Mouse (Mus musculus): Measurements from ENCODE around the gene Hemk1. TPM values are rescaled to one million over a fixed set of nuclear protein-coding genes. Genes with fewer than 3 reads are reported as not detected.

Gene Hemk1
- polyA plus RNA-seq, 1 experiment: 14.1 TPM

- H3K79me2 ChIP-seq (ENCODE audit: control insufficient read depth, insufficient read depth): no peaks in the 10 kb centered on the region
- no peak for TF ChIP-seq MYOG (IDR thresholded peaks at IDR 0.05; ENCODE audit: control insufficient read depth, extremely low read depth, insufficient read length)
- no peak for TF ChIP-seq CTCF (IDR thresholded peaks at IDR 0.05; ENCODE audit: control insufficient read depth, insufficient read depth, insufficient read length)
- no peak for TF ChIP-seq USF1 (IDR thresholded peaks at IDR 0.05; ENCODE audit: low read depth)
- no peak for TF ChIP-seq FOSL1 (IDR thresholded peaks at IDR 0.05; ENCODE audit: insufficient read depth, low read length, poor library complexity, severe bottlenecking)
- no peak for TF ChIP-seq MAX (IDR thresholded peaks at IDR 0.05)
- TF ChIP-seq MYOD1 (IDR thresholded peaks at IDR 0.05; ENCODE audit: control insufficient read depth, insufficient read length, low read depth): no peak
- TF ChIP-seq CEBPB (IDR thresholded peaks at IDR 0.05; ENCODE audit: low read depth): no peak
- no peak overlapping the region for H3ac ChIP-seq (ENCODE audit: control insufficient read depth, insufficient read length, low read depth)
- H3K36me3 ChIP-seq (ENCODE audit: control insufficient read depth, insufficient read depth): no peaks in the 10 kb centered on the region
- no peaks in the 10 kb centered on the region for H3K79me3 ChIP-seq (ENCODE audit: low read depth)
- peaks cover 75% of the 10 kb centered on the region for H3K27me3 ChIP-seq (ENCODE audit: control insufficient read depth, insufficient read depth, insufficient read length)
- H3K4me3 ChIP-seq (ENCODE audit: insufficient read depth, poor library complexity, severe bottlenecking): no peak overlapping the region
These were observed 11.2 kb upstream of the Hemk1 start for GRCm38 (mm10) chr9:107349321-107349720.

DNA sequence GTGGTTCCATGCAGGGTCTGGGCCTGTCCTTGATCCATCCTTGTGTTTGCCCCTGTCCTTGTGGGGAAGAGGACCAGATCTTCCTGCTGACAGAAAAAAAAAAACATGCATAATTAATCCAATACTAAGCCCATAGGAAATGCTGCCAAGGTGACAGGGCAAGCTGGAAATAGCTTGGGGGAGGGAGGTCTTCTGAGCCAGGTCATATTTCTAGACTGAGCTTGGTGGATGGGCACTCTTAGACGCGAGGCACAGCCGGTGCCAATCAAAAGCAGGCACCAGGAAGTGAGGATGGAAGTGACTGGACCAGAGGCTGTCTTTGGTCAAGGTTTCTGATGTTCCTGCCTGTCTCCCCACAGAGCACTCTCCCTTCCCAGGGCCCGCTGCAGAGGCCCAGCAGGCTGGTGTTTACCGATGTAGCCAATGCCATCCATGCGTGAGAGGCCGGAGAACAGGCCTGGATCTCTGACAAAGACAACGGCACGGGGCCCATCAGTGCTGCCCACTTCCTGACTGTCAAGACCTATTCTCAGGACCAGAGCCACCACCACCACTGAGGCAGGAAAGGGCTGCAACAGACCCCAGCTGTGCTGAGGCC, 9.5 kb upstream of the Hemk1 start:
- no peak overlapping the region for H3ac ChIP-seq (ENCODE audit: control insufficient read depth, insufficient read length, low read depth)
- no peaks in the 10 kb centered on the region for H3K79me2 ChIP-seq (ENCODE audit: control insufficient read depth, insufficient read depth)
- H3K27me3 ChIP-seq (ENCODE audit: control insufficient read depth, insufficient read depth, insufficient read length): peaks cover 76% of the 10 kb centered on the region
- no peak overlapping the region for H3K4me3 ChIP-seq (ENCODE audit: insufficient read depth, poor library complexity, severe bottlenecking)
- no peaks in the 10 kb centered on the region for H3K36me3 ChIP-seq (ENCODE audit: control insufficient read depth, insufficient read depth)
- no peak for TF ChIP-seq USF1 (IDR thresholded peaks at IDR 0.05; ENCODE audit: low read depth)
- no peak for TF ChIP-seq CTCF (IDR thresholded peaks at IDR 0.05; ENCODE audit: control insufficient read depth, insufficient read depth, insufficient read length)
- no peak for TF ChIP-seq MYOD1 (IDR thresholded peaks at IDR 0.05; ENCODE audit: control insufficient read depth, insufficient read length, low read depth)
- no peak for TF ChIP-seq MYOG (IDR thresholded peaks at IDR 0.05; ENCODE audit: control insufficient read depth, extremely low read depth, insufficient read length)
- TF ChIP-seq FOSL1 (IDR thresholded peaks at IDR 0.05; ENCODE audit: insufficient read depth, low read length, poor library complexity, severe bottlenecking): no peak
- no peak for TF ChIP-seq MAX (IDR thresholded peaks at IDR 0.05)
- no peak for TF ChIP-seq CEBPB (IDR thresholded peaks at IDR 0.05; ENCODE audit: low read depth)
- no peaks in the 10 kb centered on the region for H3K79me3 ChIP-seq (ENCODE audit: low read depth)

- TF ChIP-seq USF1 (IDR thresholded peaks at IDR 0.05; ENCODE audit: low read depth) (no peak), MYOG (IDR thresholded peaks at IDR 0.05; ENCODE audit: control insufficient read depth, extremely low read depth, insufficient read length) (no peak), FOSL1 (IDR thresholded peaks at IDR 0.05; ENCODE audit: insufficient read depth, low read length, poor library complexity, severe bottlenecking) (no peak), MAX (IDR thresholded peaks at IDR 0.05) (no peak), CEBPB (IDR thresholded peaks at IDR 0.05; ENCODE audit: low read depth) (no peak), MYOD1 (IDR thresholded peaks at IDR 0.05; ENCODE audit: control insufficient read depth, insufficient read length, low read depth) (no peak), CTCF (IDR thresholded peaks at IDR 0.05; ENCODE audit: control insufficient read depth, insufficient read depth, insufficient read length) (no peak)
These were observed 7.9 kb upstream of the Hemk1 start for GRCm38 (mm10) chr9:107346081-107346480.

DNA sequence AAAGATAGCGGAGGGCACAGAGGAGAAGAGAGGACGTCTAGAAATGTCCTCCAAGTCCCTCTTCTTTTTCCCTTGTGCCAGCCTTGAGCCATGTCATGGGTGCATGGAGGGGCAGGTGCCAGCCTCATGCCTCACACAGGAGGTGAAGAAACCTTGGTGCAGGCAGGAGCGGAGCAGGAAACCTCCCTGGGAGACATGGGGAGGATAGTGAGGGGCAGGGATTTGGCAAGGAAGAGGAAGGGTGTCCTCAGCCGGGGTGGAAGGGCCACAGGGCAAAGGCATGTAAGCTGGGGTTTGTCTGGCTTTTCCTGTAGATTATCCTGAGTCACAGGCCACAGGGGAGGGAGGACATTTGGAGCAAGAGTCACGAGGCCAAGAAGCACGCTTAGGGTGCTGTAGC, 5.9 kb upstream of the Hemk1 start:
- H3K4me3 ChIP-seq (ENCODE audit: insufficient read depth, poor library complexity, severe bottlenecking): no peak overlapping the region
- peaks cover 57% of the 10 kb centered on the region for H3K27me3 ChIP-seq (ENCODE audit: control insufficient read depth, insufficient read depth, insufficient read length)
- H3K36me3 ChIP-seq (ENCODE audit: control insufficient read depth, insufficient read depth): no peaks in the 10 kb centered on the region
- H3ac ChIP-seq (ENCODE audit: control insufficient read depth, insufficient read length, low read depth): no peak overlapping the region
- H3K79me3 ChIP-seq (ENCODE audit: low read depth): no peaks in the 10 kb centered on the region
- no peak for TF ChIP-seq MAX (IDR thresholded peaks at IDR 0.05)
- no peak for TF ChIP-seq MYOD1 (IDR thresholded peaks at IDR 0.05; ENCODE audit: control insufficient read depth, insufficient read length, low read depth)
- no peak for TF ChIP-seq USF1 (IDR thresholded peaks at IDR 0.05; ENCODE audit: low read depth)
- TF ChIP-seq CEBPB (IDR thresholded peaks at IDR 0.05; ENCODE audit: low read depth): no peak
- TF ChIP-seq CTCF (IDR thresholded peaks at IDR 0.05; ENCODE audit: control insufficient read depth, insufficient read depth, insufficient read length): no peak
- no peak for TF ChIP-seq FOSL1 (IDR thresholded peaks at IDR 0.05; ENCODE audit: insufficient read depth, low read length, poor library complexity, severe bottlenecking)
- no peak for TF ChIP-seq MYOG (IDR thresholded peaks at IDR 0.05; ENCODE audit: control insufficient read depth, extremely low read depth, insufficient read length)
- H3K79me2 ChIP-seq (ENCODE audit: control insufficient read depth, insufficient read depth): no peaks in the 10 kb centered on the region

More at GRCm38 (mm10) chr9:107346081-107346480, 7.9 kb upstream of the Hemk1 start:
- Histone ChIP-seq H3K79me3 (ENCODE audit: low read depth) (no peaks in the 10 kb centered on the region), H3ac (ENCODE audit: control insufficient read depth, insufficient read length, low read depth) (no peak overlapping the region), H3K27me3 (ENCODE audit: control insufficient read depth, insufficient read depth, insufficient read length) (peaks cover 71% of the 10 kb centered on the region), H3K79me2 (ENCODE audit: control insufficient read depth, insufficient read depth) (no peaks in the 10 kb centered on the region), H3K4me3 (ENCODE audit: insufficient read depth, poor library complexity, severe bottlenecking) (no peak overlapping the region), H3K36me3 (ENCODE audit: control insufficient read depth, insufficient read depth) (no peaks in the 10 kb centered on the region)

DNA sequence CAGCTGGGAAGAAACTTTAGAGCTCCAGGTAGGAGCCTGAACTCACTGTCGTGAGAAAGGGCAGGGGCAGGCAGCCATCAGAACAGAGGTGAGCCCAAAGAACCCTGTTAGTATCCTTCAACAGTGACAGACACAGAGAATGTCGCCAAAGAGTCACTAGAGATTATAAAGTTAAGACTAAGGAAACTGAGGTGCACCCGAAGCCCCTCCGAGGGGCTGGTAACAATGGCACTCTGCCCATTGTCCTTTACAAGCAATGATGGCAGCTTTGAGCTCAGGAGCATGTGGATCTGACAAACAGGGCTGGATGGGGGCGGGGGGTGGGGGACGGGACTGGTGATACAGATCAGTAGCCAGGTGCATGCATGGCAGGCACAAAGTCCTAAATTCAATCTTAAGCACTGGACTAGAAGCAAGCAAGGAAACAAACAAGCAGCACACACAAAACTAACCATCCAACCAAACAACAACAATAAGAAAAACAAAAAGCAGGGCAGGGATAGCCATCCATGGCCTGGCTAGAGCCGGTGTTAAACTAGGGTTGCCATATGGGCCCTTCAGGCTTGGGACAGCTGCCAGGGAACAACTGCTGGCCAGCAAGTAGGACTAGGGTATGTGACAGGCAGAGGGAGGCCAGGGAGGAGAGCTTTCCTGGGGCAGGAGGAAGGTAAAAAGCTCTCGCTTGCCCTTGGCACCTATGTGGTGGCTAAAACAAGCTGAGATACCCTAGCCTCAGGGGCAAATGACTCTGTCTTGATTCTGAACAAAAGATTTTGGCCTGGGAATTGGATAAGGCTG, 5.2 kb upstream of the Hemk1 start:
- Histone ChIP-seq H3K79me3 (ENCODE audit: low read depth) (no peaks in the 10 kb centered on the region), H3ac (ENCODE audit: control insufficient read depth, insufficient read length, low read depth) (no peak overlapping the region), H3K79me2 (ENCODE audit: control insufficient read depth, insufficient read depth) (no peaks in the 10 kb centered on the region), H3K36me3 (ENCODE audit: control insufficient read depth, insufficient read depth) (no peaks in the 10 kb centered on the region), H3K4me3 (ENCODE audit: insufficient read depth, poor library complexity, severe bottlenecking) (no peak overlapping the region), H3K27me3 (ENCODE audit: control insufficient read depth, insufficient read depth, insufficient read length) (peaks cover 50% of the 10 kb centered on the region)
- TF ChIP-seq MAX (IDR thresholded peaks at IDR 0.05) (no peak), MYOD1 (IDR thresholded peaks at IDR 0.05; ENCODE audit: control insufficient read depth, insufficient read length, low read depth) (no peak), FOSL1 (IDR thresholded peaks at IDR 0.05; ENCODE audit: insufficient read depth, low read length, poor library complexity, severe bottlenecking) (no peak)

All from C2C12 (cell line).